Mouse (Mus musculus) natural killer cell, adult 2 months (primary cell): ENCODE results near the gene Ptpra.
"Not testable (repeated sequence)": the region's sequence is repeated elsewhere in the genome, so short reads cannot be mapped to it uniquely, and the experiment has no call there.

Source experiments
- DNase-seq, 2 experiments: peaks; one replicate each; pipeline ENCODE4 v3.0.0; 2022; ENCODE audit warnings: low spot score in 2 of 2

Gene Ptpra

GRCm38 (mm10) chr2:130557462-130557861 lies 107.4 kb downstream of the Ptpra start:
- DNase-seq, result no peak

GRCm38 (mm10) chr2:130558015-130558414 lies 107.9 kb downstream of the Ptpra start:
- DNase-seq, result no peak

- DNase-seq, result peak; percentile 85 to 87
These were observed 113.4 kb downstream of the Ptpra start, which contains the start of gene Mrps26 for GRCm38 (mm10) chr2:130563212-130564055. TSS of gene Mrps26 (plus strand) at chr2:130563742.

- no peak for DNase-seq
These were observed 114.0 kb downstream of the Ptpra start for GRCm38 (mm10) chr2:130564063-130564462.

- no peak for DNase-seq
These were observed 114.9 kb downstream of the Ptpra start for GRCm38 (mm10) chr2:130564983-130565382.

GRCm38 (mm10) chr2:130568921-130569320 lies 118.8 kb downstream of the Ptpra start:
- DNase-seq, result no peak

GRCm38 (mm10) chr2:130569926-130570325 lies 119.8 kb downstream of the Ptpra start:
- DNase-seq, result no peak

GRCm38 (mm10) chr2:130574960-130575359 lies 124.9 kb downstream of the Ptpra start:
- no peak for DNase-seq

GRCm38 (mm10) chr2:130575873-130576272 lies 125.8 kb downstream of the Ptpra start, which contains the start of gene Oxt:
TSS of gene Oxt (plus strand) at chr2:130576173.
- DNase-seq, result no peak

GRCm38 (mm10) chr2:130576564-130576963 lies 126.5 kb downstream of the Ptpra start:
- DNase-seq, result not testable (repeated sequence)

GRCm38 (mm10) chr2:130577021-130577420 lies 126.9 kb downstream of the Ptpra start:
- no peak for DNase-seq

- DNase-seq, result peak; percentile 57 to 68
These were observed 127.6 kb downstream of the Ptpra start for GRCm38 (mm10) chr2:130577632-130578031.

GRCm38 (mm10) chr2:130578148-130578547 lies 128.1 kb downstream of the Ptpra start:
- peak; percentile 42 to 62 for DNase-seq

GRCm38 (mm10) chr2:130579791-130580190 lies 129.7 kb downstream of the Ptpra start:
- no peak for DNase-seq

- no peak for DNase-seq
These were observed 131.1 kb downstream of the Ptpra start for GRCm38 (mm10) chr2:130581201-130581600.

GRCm38 (mm10) chr2:130582552-130582951 lies 132.5 kb downstream of the Ptpra start, which contains the start of gene Avp:
TSS of gene Avp (minus strand) at chr2:130582554.
- DNase-seq, result no peak

- DNase-seq, result no peak
These were observed 134.0 kb downstream of the Ptpra start for GRCm38 (mm10) chr2:130583902-130584560.

- DNase-seq, result no peak
These were observed 135.9 kb downstream of the Ptpra start for GRCm38 (mm10) chr2:130586016-130586415.

GRCm38 (mm10) chr2:130588373-130588772 lies 138.3 kb downstream of the Ptpra start:
- no peak for DNase-seq

GRCm38 (mm10) chr2:130589157-130589556 lies 139.1 kb downstream of the Ptpra start:
- no peak for DNase-seq

- no peak for DNase-seq
These were observed 139.7 kb downstream of the Ptpra start for GRCm38 (mm10) chr2:130589761-130590160.

- no peak for DNase-seq
These were observed 140.9 kb downstream of the Ptpra start for GRCm38 (mm10) chr2:130591016-130591415.

- no peak for DNase-seq
These were observed 145.5 kb downstream of the Ptpra start for GRCm38 (mm10) chr2:130595596-130595995.
